Mouse (Mus musculus): ENCODE data around the gene Vps11. TPM values are rescaled to one million over a fixed set of nuclear protein-coding genes. Genes with fewer than 3 reads are reported as not detected.
"Not testable (repeated sequence)": the region's sequence is repeated elsewhere in the genome, so short reads cannot be mapped to it uniquely, and the experiment has no call there.

Vps11 gene
- polyA plus RNA-seq, 1 experiment from 2014 or later = 47.0 TPM

DNA sequence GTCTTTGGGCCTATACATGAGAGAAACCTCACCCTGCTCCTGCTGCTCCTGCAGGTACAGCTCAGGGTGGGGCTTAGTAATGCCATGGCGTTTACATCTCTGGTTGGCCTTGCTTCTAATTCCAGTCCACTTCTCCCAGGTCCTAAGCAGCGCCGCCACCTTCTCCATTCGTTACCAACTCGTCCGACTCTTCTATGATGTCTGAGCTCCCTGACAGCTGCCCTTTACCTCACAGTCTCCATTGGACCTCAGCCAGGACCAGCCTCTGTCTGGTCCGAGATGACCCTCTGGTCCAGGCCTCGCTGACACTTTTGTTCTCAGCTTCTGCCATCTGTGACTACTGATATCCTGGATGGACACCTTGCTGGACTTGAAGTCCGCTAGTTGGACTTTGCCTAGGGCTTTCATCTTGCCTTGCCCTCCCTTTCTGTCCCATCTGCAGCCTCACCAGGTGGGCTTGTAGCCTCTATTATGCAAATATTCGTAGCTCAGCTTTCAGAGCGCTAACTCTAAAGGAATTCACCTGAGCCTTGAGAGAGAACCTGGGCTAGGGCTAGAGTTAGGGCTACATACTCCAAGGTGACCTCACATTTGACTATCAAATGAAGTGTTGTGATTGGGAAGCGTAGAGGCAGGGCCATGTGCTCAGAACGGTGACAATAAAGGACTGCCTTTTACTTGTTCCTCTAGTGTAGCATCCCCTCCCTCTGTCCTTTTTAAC, 28.4 kb downstream of the Vps11 start:
- peaks cover 25% of the 10 kb centered on the region for H3K36me3 ChIP-seq (ENCODE audit: control insufficient read depth, insufficient read depth)
- H3K27ac ChIP-seq (ENCODE audit: low read length) = no peak overlapping the region
- 94% methylated on average over 13 of the region's 13 CpGs for WGBS
- H3K4me3 ChIP-seq (replicated peaks; ENCODE audit: low read length) = no peak overlapping the region
- no peaks in the 10 kb centered on the region for H3K9me3 ChIP-seq (ENCODE audit: control insufficient read depth, low read length)
- ATAC-seq = no peak
- no peak overlapping the region for H3K9ac ChIP-seq (replicated peaks; ENCODE audit: low read depth, low read length)
- peaks cover 22% of the 10 kb centered on the region for H3K4me1 ChIP-seq (replicated peaks; ENCODE audit: control insufficient read depth, insufficient read depth, low read length)
- no peaks in the 10 kb centered on the region for H3K27me3 ChIP-seq (replicated peaks; ENCODE audit: control insufficient read depth, insufficient read depth, low read length)
- no peak overlapping the region for H3K4me2 ChIP-seq (ENCODE audit: low read length)

DNA sequence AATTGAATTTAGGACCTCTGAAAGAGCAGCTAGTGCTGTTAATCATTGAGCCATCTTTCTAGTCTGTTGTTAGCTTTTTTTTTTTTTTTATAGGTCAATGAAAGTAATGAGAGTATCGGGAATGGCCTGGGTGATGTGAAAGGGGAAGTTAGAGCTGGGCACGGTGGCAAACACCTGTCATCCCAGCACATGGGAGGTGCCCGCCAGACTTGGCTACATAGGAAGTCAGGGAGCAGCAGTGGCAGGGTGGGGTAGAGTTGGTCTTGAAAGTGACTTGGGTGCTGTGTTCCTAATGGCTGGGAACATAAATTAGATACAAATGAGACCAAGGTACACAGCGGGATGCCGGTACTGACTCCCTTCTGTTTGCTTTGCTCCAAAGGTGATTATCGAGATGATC, 30.7 kb downstream of the Vps11 start:
- Histone ChIP-seq H3K4me2 (ENCODE audit: low read length) (no peak overlapping the region), H3K27ac (ENCODE audit: low read length) (no peak overlapping the region), H3K9ac (replicated peaks; ENCODE audit: low read depth, low read length) (no peak overlapping the region), H3K27me3 (replicated peaks; ENCODE audit: control insufficient read depth, insufficient read depth, low read length) (no peaks in the 10 kb centered on the region), H3K4me1 (replicated peaks; ENCODE audit: control insufficient read depth, insufficient read depth, low read length) (peaks cover 16% of the 10 kb centered on the region), H3K4me3 (replicated peaks; ENCODE audit: low read length) (no peak overlapping the region), H3K9me3 (ENCODE audit: control insufficient read depth, low read length) (no peaks in the 10 kb centered on the region), H3K36me3 (ENCODE audit: control insufficient read depth, insufficient read depth) (peaks cover 25% of the 10 kb centered on the region)
- no peak for ATAC-seq
- WGBS = 93% methylated on average over 6 of the region's 6 CpGs

DNA sequence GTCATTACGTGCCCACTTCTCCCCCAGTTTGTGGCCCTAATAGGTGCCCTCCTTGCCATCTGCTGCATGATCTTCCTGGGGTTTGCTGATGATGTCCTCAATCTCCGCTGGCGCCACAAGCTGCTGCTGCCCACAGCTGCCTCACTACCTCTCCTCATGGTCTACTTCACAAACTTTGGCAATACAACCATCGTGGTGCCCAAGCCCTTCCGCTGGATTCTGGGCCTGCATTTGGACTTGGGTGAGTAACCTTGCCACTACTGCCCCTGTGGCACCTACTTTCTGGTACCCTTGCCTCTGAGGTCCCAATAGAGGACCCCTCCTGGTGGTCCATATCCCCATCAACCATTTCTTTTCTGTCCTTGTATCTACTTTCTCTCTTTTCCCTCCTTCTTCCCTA, 33.5 kb downstream of the Vps11 start:
- Histone ChIP-seq H3K36me3 (ENCODE audit: control insufficient read depth, insufficient read depth) (peaks cover 15% of the 10 kb centered on the region), H3K4me3 (replicated peaks; ENCODE audit: low read length) (peak overlapping the region; percentile 93), H3K9me3 (ENCODE audit: control insufficient read depth, low read length) (no peaks in the 10 kb centered on the region), H3K27me3 (replicated peaks; ENCODE audit: control insufficient read depth, insufficient read depth, low read length) (no peaks in the 10 kb centered on the region), H3K27ac (ENCODE audit: low read length) (no peak overlapping the region), H3K4me2 (ENCODE audit: low read length) (peak overlapping the region; percentile 70), H3K4me1 (replicated peaks; ENCODE audit: control insufficient read depth, insufficient read depth, low read length) (peaks cover 16% of the 10 kb centered on the region), H3K9ac (replicated peaks; ENCODE audit: low read depth, low read length) (peak overlapping the region; percentile 92; the same call in 1 of the 2 replicates)
- ATAC-seq = no peak
- WGBS = 93% methylated on average over 5 of the region's 5 CpGs

DNA sequence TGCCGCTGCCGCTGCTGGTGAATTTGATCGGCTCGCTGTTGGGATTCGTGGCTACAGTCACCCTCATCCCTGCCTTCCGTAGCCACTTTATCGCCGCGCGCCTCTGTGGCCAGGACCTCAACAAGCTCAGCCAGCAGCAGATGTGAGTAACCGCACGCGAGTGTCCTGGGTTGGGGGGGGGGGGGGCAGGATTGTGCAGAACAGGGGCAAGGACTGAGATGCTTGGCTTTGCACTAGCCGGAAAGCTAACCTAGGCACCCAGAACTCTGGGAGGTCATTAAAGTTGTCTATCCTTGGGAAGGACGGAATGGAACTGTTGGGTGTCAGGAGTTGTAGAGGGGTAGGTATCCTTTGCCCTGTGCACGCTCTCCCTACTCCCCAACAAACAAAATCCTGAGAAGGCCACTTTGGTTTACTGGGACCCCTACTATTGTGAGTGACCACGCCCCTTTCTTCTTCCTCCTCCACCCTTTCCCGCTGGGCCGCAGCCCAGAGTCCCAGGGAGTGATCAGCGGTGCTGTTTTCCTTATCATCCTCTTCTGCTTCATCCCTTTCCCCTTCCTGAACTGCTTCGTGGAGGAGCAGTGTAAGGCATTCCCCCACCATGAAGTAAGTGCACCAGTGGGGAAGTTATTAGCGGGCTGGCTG, 34.3 kb downstream of the Vps11 start:
- Histone ChIP-seq H3K36me3 (ENCODE audit: control insufficient read depth, insufficient read depth) (peaks cover 9% of the 10 kb centered on the region), H3K4me2 (ENCODE audit: low read length) (peak overlapping the region; percentile 70), H3K27me3 (replicated peaks; ENCODE audit: control insufficient read depth, insufficient read depth, low read length) (no peaks in the 10 kb centered on the region), H3K9ac (replicated peaks; ENCODE audit: low read depth, low read length) (peak overlapping the region; percentile 92), H3K9me3 (ENCODE audit: control insufficient read depth, low read length) (no peaks in the 10 kb centered on the region), H3K27ac (ENCODE audit: low read length) (peak overlapping the region; percentile 92), H3K4me3 (replicated peaks; ENCODE audit: low read length) (peak overlapping the region; percentile 93), H3K4me1 (replicated peaks; ENCODE audit: control insufficient read depth, insufficient read depth, low read length) (peaks cover 16% of the 10 kb centered on the region)
- peak; percentile 13; the same call in 1 of the 2 replicates for ATAC-seq
- WGBS = 0% methylated on average over 21 of the region's 22 CpGs

DNA sequence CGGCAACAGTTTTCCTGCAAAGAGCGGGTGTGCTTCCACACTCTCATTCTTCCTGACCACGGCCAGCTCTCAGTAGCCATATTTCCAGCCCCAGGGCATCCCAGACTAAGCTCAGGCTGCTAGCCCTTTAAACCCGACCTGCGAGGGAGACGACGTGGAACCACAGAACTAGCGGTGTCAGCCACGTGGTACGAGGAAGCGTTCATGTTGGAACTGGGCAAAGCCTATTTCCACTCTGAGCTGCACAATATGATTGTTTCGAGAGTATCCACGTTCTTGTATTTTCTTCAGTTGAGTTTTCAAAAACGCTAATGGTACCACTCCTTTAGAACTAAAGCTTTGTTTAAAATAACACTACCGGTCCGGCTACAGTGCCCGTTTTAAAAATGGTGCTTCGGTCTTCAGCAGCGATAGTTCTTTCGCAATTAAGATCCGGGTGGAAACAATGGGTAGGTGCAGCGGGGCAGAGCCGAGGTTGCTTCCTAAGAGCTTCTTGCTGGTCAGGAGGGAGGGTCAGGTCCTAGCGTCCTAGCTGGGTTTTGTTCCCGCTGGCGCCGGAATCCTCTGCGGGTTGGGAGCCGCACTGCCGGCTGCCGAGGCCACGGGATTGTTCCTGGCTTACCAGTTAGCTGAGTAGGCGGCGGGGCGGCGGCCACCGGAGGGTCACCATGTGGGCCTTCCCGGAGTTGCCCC, 35.0 kb downstream of the Vps11 start:
- H3K27ac ChIP-seq (ENCODE audit: low read length) = peak overlapping the region; percentile 92
- no peaks in the 10 kb centered on the region for H3K9me3 ChIP-seq (ENCODE audit: control insufficient read depth, low read length)
- H3K9ac ChIP-seq (replicated peaks; ENCODE audit: low read depth, low read length) = peak overlapping the region; percentile 92
- ATAC-seq = peak; percentile 94
- under 1% methylated on average over 38 of the region's 38 CpGs for WGBS
- no peaks in the 10 kb centered on the region for H3K27me3 ChIP-seq (replicated peaks; ENCODE audit: control insufficient read depth, insufficient read depth, low read length)
- peak overlapping the region; percentile 93 for H3K4me3 ChIP-seq (replicated peaks; ENCODE audit: low read length)
- peaks cover 3% of the 10 kb centered on the region for H3K36me3 ChIP-seq (ENCODE audit: control insufficient read depth, insufficient read depth)
- H3K4me1 ChIP-seq (replicated peaks; ENCODE audit: control insufficient read depth, insufficient read depth, low read length) = peaks cover 16% of the 10 kb centered on the region
- peak overlapping the region; percentile 70 for H3K4me2 ChIP-seq (ENCODE audit: low read length)

DNA sequence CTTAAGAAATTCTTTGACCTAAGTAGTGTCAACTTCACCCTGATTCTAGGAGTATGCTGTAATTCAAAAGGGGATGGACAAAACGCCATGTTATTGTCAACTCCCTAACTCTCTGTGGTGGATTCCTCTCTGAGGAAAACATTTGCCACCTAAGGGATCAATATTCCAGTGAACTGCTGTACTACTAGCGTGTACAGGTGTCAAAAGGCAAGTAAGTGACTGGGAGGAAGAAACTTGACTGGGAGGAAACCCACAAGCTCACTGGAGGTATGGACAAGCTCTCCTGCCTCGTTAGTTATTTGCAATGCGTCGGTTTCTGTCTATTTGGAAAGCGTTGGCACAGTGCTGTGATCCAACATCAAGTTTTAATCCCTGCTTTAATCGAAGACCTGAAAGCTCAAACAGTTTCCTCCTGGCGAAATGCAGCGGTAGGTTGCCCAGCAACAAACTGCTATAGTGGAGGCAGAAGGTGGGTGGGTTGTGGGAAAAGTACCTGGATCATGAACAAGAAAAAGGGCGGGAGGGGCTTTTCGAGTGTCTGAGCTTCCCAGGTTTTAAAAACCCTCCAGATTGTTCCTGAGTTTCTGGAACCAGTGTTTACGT, 35.6 kb downstream of the Vps11 start, which contains the start of gene Dpagt1:
Dpagt1 (plus strand) TSS at position 252 of the 603 bp plus-strand sequence.
- Histone ChIP-seq H3K36me3 (ENCODE audit: control insufficient read depth, insufficient read depth) (peaks cover 2% of the 10 kb centered on the region), H3K4me3 (replicated peaks; ENCODE audit: low read length) (peak within 1 kb of the TSS; percentile 93), H3K27me3 (replicated peaks; ENCODE audit: control insufficient read depth, insufficient read depth, low read length) (no peaks in the 10 kb centered on the region), H3K4me2 (ENCODE audit: low read length) (peak within 1 kb of the TSS; percentile 70), H3K9ac (replicated peaks; ENCODE audit: low read depth, low read length) (peak within 1 kb of the TSS; percentile 92), H3K27ac (ENCODE audit: low read length) (peak within 1 kb of the TSS; percentile 92), H3K9me3 (ENCODE audit: control insufficient read depth, low read length) (no peaks in the 10 kb centered on the region), H3K4me1 (replicated peaks; ENCODE audit: control insufficient read depth, insufficient read depth, low read length) (peaks cover 18% of the 10 kb centered on the region)
- peak; percentile 53 for ATAC-seq
- WGBS = 2% methylated on average over 12 of the region's 12 CpGs

DNA sequence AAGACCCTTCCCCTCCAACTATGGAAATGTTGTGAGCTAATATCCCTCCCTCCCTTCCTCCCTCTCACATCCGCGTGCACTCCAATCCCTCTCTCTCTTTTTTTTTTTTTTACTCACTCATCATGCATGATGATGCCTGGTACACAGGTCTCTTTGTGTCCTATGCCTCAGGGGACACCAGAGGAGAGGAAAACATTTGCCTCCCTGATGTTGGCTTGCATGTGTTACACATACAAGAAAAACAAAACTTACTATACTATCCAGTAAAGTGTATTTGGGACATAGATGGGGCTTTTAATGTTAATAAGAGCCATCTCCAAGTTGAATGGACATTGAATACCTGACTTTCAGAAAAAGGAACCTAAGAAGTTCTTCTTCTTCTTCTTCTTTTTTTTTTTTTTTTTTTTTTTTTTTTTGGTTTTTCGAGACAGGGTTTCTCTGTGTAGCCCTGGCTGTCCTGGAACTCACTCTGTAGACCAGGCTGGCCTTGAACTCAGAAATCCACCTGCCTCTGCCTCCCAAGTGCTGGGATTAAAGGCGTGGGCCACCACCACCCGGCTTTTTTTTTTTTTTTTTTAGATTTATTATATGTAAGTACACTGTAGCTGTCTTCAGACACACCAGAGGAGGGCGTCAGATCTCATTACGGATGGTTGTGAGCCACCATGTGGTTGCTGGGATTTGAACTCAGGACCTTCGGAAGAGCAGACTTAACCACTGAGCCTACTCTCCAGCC, 36.3 kb downstream of the Vps11 start:
- H3K36me3 ChIP-seq (ENCODE audit: control insufficient read depth, insufficient read depth); H3K9me3 ChIP-seq (ENCODE audit: control insufficient read depth, low read length); H3K9ac ChIP-seq (replicated peaks; ENCODE audit: low read depth, low read length); ATAC-seq; H3K4me3 ChIP-seq (replicated peaks; ENCODE audit: low read length); H3K27ac ChIP-seq (ENCODE audit: low read length); H3K27me3 ChIP-seq (replicated peaks; ENCODE audit: control insufficient read depth, insufficient read depth, low read length): not testable (repeated sequence)
- H3K4me2 ChIP-seq (ENCODE audit: low read length) = peak overlapping the region; percentile 70
- 60% methylated on average over 6 of the region's 8 CpGs for WGBS
- peaks cover 23% of the 10 kb centered on the region for H3K4me1 ChIP-seq (replicated peaks; ENCODE audit: control insufficient read depth, insufficient read depth, low read length)

DNA sequence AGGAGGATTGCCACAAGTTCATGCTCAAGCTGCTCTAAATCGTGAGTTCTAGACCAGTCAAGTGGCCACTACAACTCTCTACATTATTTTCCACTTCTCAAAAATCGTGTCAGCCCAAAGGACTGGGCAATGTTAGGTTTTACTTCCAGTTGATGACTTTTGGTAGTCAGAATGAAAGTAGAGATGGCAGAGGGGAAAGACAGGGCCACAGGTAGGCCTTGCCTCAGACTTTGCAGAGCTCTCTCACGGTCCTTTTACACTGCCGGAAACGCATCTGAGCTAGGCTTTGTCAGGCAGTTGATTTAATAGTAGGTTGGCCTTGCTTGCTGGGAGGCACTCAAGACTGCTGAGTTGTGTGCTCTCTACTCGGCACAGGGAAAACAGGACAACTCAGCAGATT, 37.3 kb downstream of the Vps11 start:
- H3K9ac ChIP-seq (replicated peaks; ENCODE audit: low read depth, low read length) = no peak overlapping the region
- H3K4me1 ChIP-seq (replicated peaks; ENCODE audit: control insufficient read depth, insufficient read depth, low read length) = peaks cover 26% of the 10 kb centered on the region
- no peak overlapping the region for H3K4me2 ChIP-seq (ENCODE audit: low read length)
- H3K27ac ChIP-seq (ENCODE audit: low read length) = no peak overlapping the region
- WGBS = 91% methylated on average over 6 of the region's 6 CpGs
- no peaks in the 10 kb centered on the region for H3K27me3 ChIP-seq (replicated peaks; ENCODE audit: control insufficient read depth, insufficient read depth, low read length)
- H3K9me3 ChIP-seq (ENCODE audit: control insufficient read depth, low read length) = no peaks in the 10 kb centered on the region
- H3K36me3 ChIP-seq (ENCODE audit: control insufficient read depth, insufficient read depth) = no peaks in the 10 kb centered on the region
- H3K4me3 ChIP-seq (replicated peaks; ENCODE audit: low read length) = no peak overlapping the region
- ATAC-seq = no peak
